Comparison of ENCODE assay signal across 8 mouse cellular contexts in genomic region chr10:59916159-59916558, GRCm38 (mm10). TPM values are rescaled to one million over a fixed set of nuclear protein-coding genes. Genes with fewer than 3 reads are reported as not detected.
DNase-seq lines count a peak whose midpoint lies in the region; ATAC-seq and TF ChIP-seq lines count a peak whose summit lies in the region.

No protein-coding gene starts in this region.

- peak; percentile 35 for ATAC-seq in lung, embryonic 15.5 days (ENCODE audit: borderline replicate concordance, extremely low read depth, low FRiP score, low TSS enrichment)
- peak; percentile 24; the same call in 1 of the 2 replicates for ATAC-seq in stomach, postnatal 0 days (ENCODE audit: low FRiP score, low TSS enrichment)
- ATAC-seq in CD4-positive, CD25-positive, alpha-beta regulatory T cell, adult 4 months = no peak

- peak overlapping the region; percentile 63 for H3K4me2 ChIP-seq in lung, embryonic 15.5 days
- peak overlapping the region; percentile 58 for H3K4me2 ChIP-seq in stomach, postnatal 0 days (replicated peaks; ENCODE audit: low read depth)

- H3K27ac ChIP-seq in heart, adult 2 months = peak overlapping the region; percentile 81
- peak overlapping the region; percentile 87 for H3K27ac ChIP-seq in lung, embryonic 15.5 days
- peak overlapping the region; percentile 91 for H3K27ac ChIP-seq in stomach, postnatal 0 days (replicated peaks)

- no peak overlapping the region for H3ac ChIP-seq in C2C12 (ENCODE audit: control insufficient read depth, insufficient read length, low read depth)

- no peak for TF ChIP-seq POLR2A in heart, adult 2 months (IDR thresholded peaks at IDR 0.05; ENCODE audit: insufficient read depth, low read depth, low read length)

- H3K79me2 ChIP-seq in C2C12 (ENCODE audit: control insufficient read depth, insufficient read depth) = no peaks in the 10 kb centered on the region
- H3K79me2 ChIP-seq in heart, adult 2 months (replicated peaks; ENCODE audit: control insufficient read depth, insufficient read depth, low read length) = no peaks in the 10 kb centered on the region

- H3K36me3 ChIP-seq in C2C12 (ENCODE audit: control insufficient read depth, insufficient read depth) = no peaks in the 10 kb centered on the region
- H3K36me3 ChIP-seq in heart, adult 2 months (ENCODE audit: control insufficient read depth, insufficient read depth, low read length) = no peaks in the 10 kb centered on the region
- H3K36me3 ChIP-seq in lung, embryonic 15.5 days = no peaks in the 10 kb centered on the region
- no peaks in the 10 kb centered on the region for H3K36me3 ChIP-seq in stomach, postnatal 0 days (ENCODE audit: control insufficient read depth, insufficient read depth, low read length)

- peak; percentile 61 for DNase-seq in brain, adult 2 months (ENCODE audit: low read depth, low spot score)
- peak; percentile 75 to 89 for DNase-seq in heart, adult 2 months
- peak; percentile 77 for DNase-seq in kidney, adult 18-20 months
- peak; percentile 81 for DNase-seq in stomach, postnatal 0 days (ENCODE audit: low spot score)
- DNase-seq in right cerebral cortex, postnatal 25 days = no peak

- no peaks in the 10 kb centered on the region for H3K27me3 ChIP-seq in C2C12 (ENCODE audit: control insufficient read depth, insufficient read depth, insufficient read length)
- H3K27me3 ChIP-seq in heart, adult 2 months (ENCODE audit: control insufficient read depth, insufficient read depth, low read length) = no peaks in the 10 kb centered on the region
- no peaks in the 10 kb centered on the region for H3K27me3 ChIP-seq in lung, embryonic 15.5 days
- no peaks in the 10 kb centered on the region for H3K27me3 ChIP-seq in stomach, postnatal 0 days (ENCODE audit: control insufficient read depth, insufficient read depth, low read length)

- peaks cover 26% of the 10 kb centered on the region for H3K4me1 ChIP-seq in heart, adult 2 months (ENCODE audit: control insufficient read depth, insufficient read depth, low read length)
- H3K4me1 ChIP-seq in lung, embryonic 15.5 days = peaks cover 53% of the 10 kb centered on the region
- H3K4me1 ChIP-seq in stomach, postnatal 0 days (replicated peaks; ENCODE audit: control insufficient read depth, insufficient read depth) = peaks cover 8% of the 10 kb centered on the region

- no peak for TF ChIP-seq CTCF in C2C12 (IDR thresholded peaks at IDR 0.05; ENCODE audit: control insufficient read depth, insufficient read depth, insufficient read length)
- TF ChIP-seq CTCF in heart, adult 2 months (IDR thresholded peaks at IDR 0.05) = peak; percentile 42
- TF ChIP-seq CTCF in stomach, postnatal 0 days (IDR thresholded peaks at IDR 0.05; ENCODE audit: low read depth) = peak; percentile 47

- no peak overlapping the region for H3K4me3 ChIP-seq in C2C12 (ENCODE audit: insufficient read depth, poor library complexity, severe bottlenecking)
- peak overlapping the region; percentile 29 for H3K4me3 ChIP-seq in heart, adult 2 months
- H3K4me3 ChIP-seq in lung, embryonic 15.5 days = peak overlapping the region; percentile 26
- H3K4me3 ChIP-seq in stomach, postnatal 0 days (ENCODE audit: low read depth, low read length) = peak overlapping the region; percentile 17

- 4% methylated on average over 4 of the region's 4 CpGs for WGBS in heart, adult 2 months
- WGBS in lung, embryonic 15.5 days = 1% methylated on average over 4 of the region's 4 CpGs
- WGBS in stomach, postnatal 0 days = 4% methylated on average over 4 of the region's 4 CpGs

- intact Hi-C loops in heart, adult 2 months (cut with DNase I) = loop anchor here (2.0 kb wide), 1 partner anchor 33 kb away; no protein-coding TSS in a partner anchor

- H3K79me3 ChIP-seq in C2C12 (ENCODE audit: low read depth) = no peaks in the 10 kb centered on the region

- TF ChIP-seq EP300 in heart, adult 2 months (IDR thresholded peaks at IDR 0.05; ENCODE audit: insufficient read depth, low read depth, low read length) = peak; percentile 88
- no peak for TF ChIP-seq EP300 in stomach, postnatal 0 days (optimal IDR thresholded peaks at IDR 0.05)

- H3K9ac ChIP-seq in heart, adult 2 months (ENCODE audit: low read depth, low read length) = peak overlapping the region; percentile 48
- peak overlapping the region; percentile 7; the same call in 1 of the 2 replicates for H3K9ac ChIP-seq in lung, embryonic 15.5 days
- peak overlapping the region; percentile 48 for H3K9ac ChIP-seq in stomach, postnatal 0 days (ENCODE audit: low read length)

- no peaks in the 10 kb centered on the region for H3K9me3 ChIP-seq in lung, embryonic 15.5 days
- H3K9me3 ChIP-seq in stomach, postnatal 0 days (ENCODE audit: control insufficient read depth, low read length) = no peaks in the 10 kb centered on the region

TF ChIP-seq in C2C12, 6 proteins besides CTCF, POLR2A, EP300 and RAD21:
- TF ChIP-seq MAX (IDR thresholded peaks at IDR 0.05) (peak; percentile 15), CEBPB (IDR thresholded peaks at IDR 0.05; ENCODE audit: low read depth) (peak; percentile 20), USF1 (IDR thresholded peaks at IDR 0.05; ENCODE audit: low read depth) (no peak), MYOG (IDR thresholded peaks at IDR 0.05; ENCODE audit: control insufficient read depth, extremely low read depth, insufficient read length) (no peak), MYOD1 (IDR thresholded peaks at IDR 0.05; ENCODE audit: control insufficient read depth, insufficient read length, low read depth) (peak; percentile 35)

RNA-seq across cellular contexts. Expression of gene Ddit4, which starts 35.5 kb away (rescaled TPM):
- 62.7 TPM for polyA plus RNA-seq in C2C12 (2012; fragmentation: generic; extraction: Trizol)
- total RNA-seq in heart, adult 2 months (2021) = 100 to 1,000 TPM in 1 of 2 experiments, 10 to 100 TPM in 1; 70.7 to 219 TPM
- 48.0 and 55.5 TPM in 2 replicates for polyA plus RNA-seq in heart, adult 2 months (2012; rRNA removed)
- polyA plus RNA-seq in lung, embryonic 15.5 days (2015; fragmentation: Nextera tagmentation; extraction: Ambion mirVana) = 43.2 and 49.6 TPM in 2 replicates
- polyA plus RNA-seq in stomach, postnatal 0 days (2015; fragmentation: Nextera tagmentation; extraction: Ambion mirVana) = 12.4 and 17.3 TPM in 2 replicates
- 10 to 100 TPM; 16.6 to 32.8 TPM for polyA plus RNA-seq in CD4-positive, CD25-positive, alpha-beta regulatory T cell, adult 4 months (2017; shearing (Covaris generic))

RNA-seq across cellular contexts. Expression of gene Dnajb12, which starts 36.8 kb away (rescaled TPM):
- polyA plus RNA-seq in C2C12 (2012; fragmentation: generic; extraction: Trizol) = 25.8 TPM
- 10 to 100 TPM; 36.8 to 45.4 TPM for total RNA-seq in heart, adult 2 months (2021)
- 32.9 and 39.2 TPM in 2 replicates for polyA plus RNA-seq in heart, adult 2 months (2012; rRNA removed)
- polyA plus RNA-seq in lung, embryonic 15.5 days (2015; fragmentation: Nextera tagmentation; extraction: Ambion mirVana) = 21.0 and 24.1 TPM in 2 replicates
- 17.4 and 19.0 TPM in 2 replicates for polyA plus RNA-seq in stomach, postnatal 0 days (2015; fragmentation: Nextera tagmentation; extraction: Ambion mirVana)
- 10 to 100 TPM; 19.1 to 25.2 TPM for polyA plus RNA-seq in CD4-positive, CD25-positive, alpha-beta regulatory T cell, adult 4 months (2017; shearing (Covaris generic))
